Comparison of ENCODE assay signal across 25 mouse cellular contexts in genomic region chr11:101925636-101926035, GRCm38 (mm10). TPM values are rescaled to one million over a fixed set of nuclear protein-coding genes. Genes with fewer than 3 reads are reported as not detected.
"Had no signal": no experiment of that assay in that cellular context is flagged by ENCODE, and none has a peak within 500 bp of the region (broad histone marks: within the 10 kb centered on the region; RNA-seq: fewer than 3 reads in every experiment).

No protein-coding gene starts in this region.

- H3K36me3 ChIP-seq: intestine, embryonic 15.5 days; limb, embryonic 13.5 days; midbrain, embryonic 12.5 days; neural tube, embryonic 15.5 days; stomach, embryonic 15.5 days had no signal

- ATAC-seq: intestine, embryonic 15.5 days; lung, postnatal 0 days had no signal

- H3K4me3 ChIP-seq: intestine, embryonic 15.5 days; layer of hippocampus, adult 2 months; limb, embryonic 13.5 days; midbrain, embryonic 12.5 days; myocyte; neural tube, embryonic 15.5 days; stomach, embryonic 15.5 days had no signal

- H3K4me1 ChIP-seq: neural tube, embryonic 15.5 days had no signal

- H3K9ac ChIP-seq: intestine, embryonic 15.5 days; limb, embryonic 13.5 days; liver, embryonic 14.5 days; midbrain, embryonic 12.5 days; neural tube, embryonic 15.5 days; stomach, embryonic 15.5 days had no signal

- H3K27ac ChIP-seq: intestine, embryonic 15.5 days; layer of hippocampus, adult 2 months; limb, embryonic 13.5 days; liver, embryonic 14.5 days; midbrain, embryonic 12.5 days; neural tube, embryonic 15.5 days; stomach, embryonic 15.5 days had no signal

- H3K27me3 ChIP-seq: neural tube, embryonic 15.5 days had no signal

- DNase-seq: kidney, adult 9 months; kidney, postnatal 4 days; left cerebral cortex, postnatal 4 days; lung, adult 2 months; lung, postnatal 4 days; right cerebral cortex, adult 18-20 months; right cerebral cortex, postnatal 25 days; thymus, adult 2 months; thymus, postnatal 36 days had no signal

- H3K4me2 ChIP-seq: intestine, embryonic 15.5 days; limb, embryonic 13.5 days; midbrain, embryonic 12.5 days; neural tube, embryonic 15.5 days; stomach, embryonic 15.5 days had no signal

- H3K9me3 ChIP-seq: intestine, embryonic 15.5 days; limb, embryonic 13.5 days; midbrain, embryonic 12.5 days; neural tube, embryonic 15.5 days; stomach, embryonic 15.5 days had no signal

RNA-seq across cellular contexts. Expression of gene Meox1, which starts 31.5 kb away (rescaled TPM):
- total RNA-seq: liver, adult 2 months had no signal
- polyA plus RNA-seq: liver, adult 2 months had no signal

RNA-seq across cellular contexts. Expression of gene Sost, which starts 41.2 kb away (rescaled TPM):
- total RNA-seq: layer of hippocampus, adult 2 months; layer of hippocampus, postnatal 14 days; left cerebral cortex, adult 18-20 months; left cerebral cortex, postnatal 10 days; left cerebral cortex, postnatal 4 days; liver, adult 2 months; megakaryocyte, adult 5-6 weeks had no signal
- polyA plus RNA-seq: lung, postnatal 0 days; neural tube, embryonic 11.5 days; small intestine, adult 2 months had no signal

RNA-seq across cellular contexts. Expression of gene Cfap97d1, which starts 58.4 kb away (rescaled TPM):
- total RNA-seq: layer of hippocampus, adult 2 months; layer of hippocampus, postnatal 14 days; left cerebral cortex, adult 18-20 months; left cerebral cortex, postnatal 10 days; left cerebral cortex, postnatal 4 days; liver, adult 2 months; megakaryocyte, adult 5-6 weeks had no signal
- polyA plus RNA-seq: intestine, embryonic 15.5 days; limb, embryonic 13.5 days; liver, adult 2 months; liver, embryonic 14.5 days; lung, adult 2 months; midbrain, embryonic 12.5 days; myocyte; neural tube, embryonic 11.5 days; neural tube, embryonic 15.5 days; small intestine, adult 2 months; stomach, embryonic 15.5 days; thymus, adult 2 months had no signal
